Mouse (Mus musculus) brain, adult 10 weeks (tissue): Measurements from ENCODE around the gene Tbx19. TPM values are rescaled to one million over a fixed set of nuclear protein-coding genes. Genes with fewer than 3 reads are reported as not detected.

Source experiments
- polyA plus RNA-seq: library from polyadenylated mRNA; stranded (reverse); fragments of 350-450 nt; fragmentation: Illumina TruSeq; extraction: RNeasy Lipid Tissue Mini Kit (QIAGEN cat#74804); gene quantifications from one replicate; pipeline ENCODE4 v1.2.3, GENCODE M21; 2015; ENCODE audit warnings: low read depth, low replicate concordance

Gene Tbx19
- polyA plus RNA-seq: not detected

DNA sequence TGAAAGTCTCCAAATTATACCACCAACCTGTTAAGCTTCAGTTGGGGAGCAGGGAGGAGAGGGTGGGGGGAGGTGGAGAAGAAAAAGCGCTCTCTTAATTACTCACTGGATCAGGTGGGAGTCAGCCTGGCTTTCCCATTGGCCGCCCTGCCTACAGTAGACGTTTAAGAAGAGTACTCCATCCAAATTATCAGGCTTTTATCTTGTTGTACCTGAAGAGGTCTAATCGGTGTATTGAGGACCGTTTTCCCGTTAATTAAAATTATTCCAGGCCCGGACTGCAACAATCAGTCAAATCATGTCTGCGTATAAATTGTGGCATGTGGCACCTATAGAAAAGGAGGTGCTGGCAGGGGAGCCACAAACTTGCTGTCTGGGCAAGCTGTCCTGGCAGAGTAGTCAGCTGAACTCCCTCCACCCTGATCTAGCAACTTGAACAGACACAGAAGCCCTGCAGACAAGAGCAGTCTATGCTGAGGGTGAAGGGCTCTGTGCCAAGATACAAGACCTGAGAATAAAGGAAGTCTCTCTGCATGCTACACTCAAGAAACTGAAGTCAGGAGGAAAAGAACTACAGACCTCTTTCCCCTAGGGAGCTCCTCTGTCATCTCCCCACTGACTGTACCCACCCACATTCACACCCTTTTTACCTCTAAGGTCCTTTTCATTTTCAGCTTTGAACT, at the start of gene Tbx19:
Gene Tbx19 (minus strand): TSS at position 51 of the 683 bp plus-strand sequence.

DNA sequence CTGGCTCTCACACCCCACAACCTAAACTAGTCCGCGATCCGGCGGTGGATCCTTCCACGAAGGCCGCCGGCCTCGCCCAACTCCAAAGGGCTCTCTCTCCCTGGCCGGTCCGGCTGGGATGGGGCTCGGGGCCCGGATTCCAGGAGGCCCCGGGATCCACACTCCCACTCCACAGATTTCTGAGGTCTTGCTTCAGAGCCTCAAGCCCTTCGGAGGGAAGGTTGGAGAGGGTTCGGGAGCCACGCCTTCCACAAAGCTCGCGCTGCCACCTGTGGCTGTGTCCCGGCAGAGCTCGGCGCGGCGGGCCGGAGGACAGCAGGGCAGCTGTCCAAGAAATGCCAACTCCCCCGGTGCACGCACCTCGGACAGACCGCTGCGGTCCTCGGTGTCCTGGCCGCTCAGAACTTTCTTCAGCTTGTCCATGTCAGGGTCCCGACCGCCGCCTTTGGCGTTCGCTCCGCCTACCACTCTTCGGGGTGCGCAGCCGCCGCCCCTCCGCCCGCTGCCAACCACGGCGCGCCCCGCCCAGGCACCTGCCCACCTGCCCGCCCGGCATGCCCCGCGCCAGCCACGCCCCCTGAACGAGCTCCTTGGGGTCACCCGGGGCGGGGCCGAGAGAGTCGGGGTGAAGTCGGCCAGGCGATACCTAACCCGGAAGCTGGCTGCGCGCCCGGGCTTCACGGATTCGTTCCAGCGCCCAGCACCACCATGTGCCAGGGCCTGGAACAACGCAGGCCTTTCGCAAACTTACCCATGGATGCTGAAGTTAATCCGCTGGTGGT, 33.5 kb upstream of the Tbx19 start, which contains the start of gene Sft2d2:
Gene Sft2d2 (minus strand): TSS at position 559 of the 782 bp plus-strand sequence.

Other genes starting within 250 kb of the Tbx19 start
- gene Xcl1, start 225.2 kb downstream of the Tbx19 start, polyA plus RNA-seq: not detected
- 17.4 TPM for gene Sft2d2, start 33.7 kb upstream of the Tbx19 start, polyA plus RNA-seq
- 88.4 TPM for gene Tiprl, start 76.2 kb upstream of the Tbx19 start, polyA plus RNA-seq
- gene Gpr161, start 135.0 kb upstream of the Tbx19 start, polyA plus RNA-seq: 5.6 TPM